Mouse (Mus musculus) E14TG2a.4 (cell line): Measurements from ENCODE around the gene Mdm1.

Experiments used
- CTCF ChIP-seq: conservative IDR thresholded peaks from 2 replicates; pipeline ENCODE4 v1.5.1; 2014; ENCODE audit warnings: low read length
- POU5F1 ChIP-seq: IDR thresholded peaks from 2 replicates; pipeline ENCODE4 v1.6.1; 2014; ENCODE audit warnings: low read length, borderline replicate concordance

- no peak for TF ChIP-seq CTCF
- no peak for TF ChIP-seq POU5F1
These were observed 9.3 kb downstream of the Mdm1 start for GRCm38 (mm10) chr10:118150866-118151265.
